Mouse (Mus musculus): ENCODE measurements around the gene Rhbg.

DNA sequence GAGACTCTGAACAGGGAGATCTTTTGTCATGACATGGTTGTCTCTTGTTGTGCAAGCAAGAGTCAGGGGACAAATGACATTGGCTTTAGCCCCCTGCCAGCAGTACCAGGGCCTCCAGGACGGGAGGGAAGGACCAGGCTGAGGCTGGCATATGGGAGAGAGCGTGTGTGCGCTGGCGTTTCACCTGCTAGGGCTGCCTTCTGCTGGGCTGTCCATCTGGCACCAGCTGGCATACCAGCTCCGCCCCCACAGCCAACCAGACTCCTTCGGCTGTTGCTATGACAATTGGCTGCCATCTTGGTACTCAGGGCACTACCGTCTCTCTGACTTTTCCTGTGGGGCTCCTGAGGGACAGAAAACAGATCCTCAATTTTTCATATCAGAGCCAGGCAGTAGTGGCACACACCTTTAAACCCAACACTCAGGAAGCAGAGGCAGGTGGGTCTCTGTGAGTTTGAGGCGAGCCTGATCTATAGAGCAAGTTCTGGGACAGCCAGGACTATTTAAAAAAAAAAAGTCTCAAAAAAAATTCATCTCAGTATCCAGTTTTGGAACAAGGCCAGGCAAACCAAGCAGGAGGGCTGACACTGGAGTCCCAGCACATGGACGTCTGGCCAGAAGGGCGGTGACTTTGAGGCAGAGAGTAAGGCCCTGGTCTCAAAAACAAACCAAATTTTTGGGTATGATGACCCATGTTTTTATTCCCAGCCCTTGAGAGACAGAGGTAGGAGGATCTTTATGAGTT, 28.2 kb downstream of the Rhbg start:
- TF ChIP-seq CTCF (IDR thresholded peaks at IDR 0.05; ENCODE audit: control insufficient read depth, insufficient read depth, insufficient read length) (no peak), MAX (IDR thresholded peaks at IDR 0.05) (no peak), MYOG (IDR thresholded peaks at IDR 0.05; ENCODE audit: control insufficient read depth, extremely low read depth, insufficient read length) (no peak)

Measured in C2C12 (cell line).